13 mouse cellular contexts compared by ENCODE assay signal in genomic region chrX:36969501-36969900, GRCm38 (mm10).
"Had no signal": no experiment of that assay in that cellular context is flagged by ENCODE, and none has a peak within 500 bp of the region (broad histone marks: within the 10 kb centered on the region; RNA-seq: fewer than 3 reads in every experiment).

No protein-coding gene starts in this region.

- DNase-seq: gastrocnemius, adult 2 months; gastrocnemius, postnatal 10 days; gastrocnemius, postnatal 25 days; heart, adult 2 months; heart, postnatal 14 days; heart, postnatal 4 days; kidney, adult 2 months; kidney, adult 9 months; kidney, postnatal 14 days; kidney, postnatal 36 days; layer of hippocampus, adult 9-11 months; layer of hippocampus, postnatal 36 days; left cerebral cortex, postnatal 4 days had no signal
